Mouse (Mus musculus): ENCODE data around the gene Lpin1. TPM values are rescaled to one million over a fixed set of nuclear protein-coding genes. Genes with fewer than 3 reads are reported as not detected.

Gene Lpin1
- 8.1 TPM for polyA plus RNA-seq (2014; fragmentation: Illumina TruSeq; extraction: RNeasy Lipid Tissue Mini Kit (QIAGEN cat#74804); ENCODE audit: insufficient read depth, low read depth, low replicate concordance)

GRCm38 (mm10) chr12:16610936-16611335 is at the start of gene Lpin1:
Gene Lpin1 (minus strand): TSS chr12:16610966.

GRCm38 (mm10) chr12:16653332-16654093 is 42.7 kb upstream of the Lpin1 start, which contains the start of gene Ntsr2:
Gene Ntsr2 (plus strand): TSS chr12:16653382.

Other genes starting within 250 kb of the Lpin1 start
- gene Ntsr2, start 42.4 kb upstream of the Lpin1 start, polyA plus RNA-seq (2014; fragmentation: Illumina TruSeq; extraction: RNeasy Lipid Tissue Mini Kit (QIAGEN cat#74804); ENCODE audit: insufficient read depth, low read depth, low replicate concordance), result 0.11 TPM
- gene Greb1, start 189.9 kb upstream of the Lpin1 start, polyA plus RNA-seq (2014; fragmentation: Illumina TruSeq; extraction: RNeasy Lipid Tissue Mini Kit (QIAGEN cat#74804); ENCODE audit: insufficient read depth, low read depth, low replicate concordance), result 0.07 TPM
- gene E2f6, start 200.0 kb upstream of the Lpin1 start, polyA plus RNA-seq (2014; fragmentation: Illumina TruSeq; extraction: RNeasy Lipid Tissue Mini Kit (QIAGEN cat#74804); ENCODE audit: insufficient read depth, low read depth, low replicate concordance), result 15.7 TPM